Mouse (Mus musculus): ENCODE data around the gene Stoml1. TPM values are rescaled to one million over a fixed set of nuclear protein-coding genes. Genes with fewer than 3 reads are reported as not detected.
A peak's percentile ranks its signal among the peaks of the same experiment; 100 is the strongest.
"Not testable (repeated sequence)": the region's sequence is repeated elsewhere in the genome, so short reads cannot be mapped to it uniquely, and the experiment has no call there.

Stoml1 gene
- total RNA-seq, 2 experiments from 2014 or later: 64.3 to 71.4 TPM

GRCm38 (mm10) chr9:58268384-58269313, 15.7 kb downstream of the Stoml1 start:
- DNase-seq (ENCODE audit: low spot score in 2 of 2): peak; percentile 49 to 57

GRCm38 (mm10) chr9:58270081-58270480, 17.1 kb downstream of the Stoml1 start:
- DNase-seq (ENCODE audit: low spot score in 2 of 2): no peak
- intact Hi-C loops (cut with DNase I): loop anchor here (2.0 kb wide), 1 partner anchor 43 kb away; no protein-coding TSS in a partner anchor

More at GRCm38 (mm10) chr9:58268384-58269313, 15.7 kb downstream of the Stoml1 start:
- intact Hi-C loops (cut with DNase I): no loop called here

GRCm38 (mm10) chr9:58271109-58271508, 18.1 kb downstream of the Stoml1 start:
- DNase-seq (ENCODE audit: low spot score in 2 of 2): no peak
- intact Hi-C loops (cut with DNase I): loop anchor here (2.0 kb wide), 1 partner anchor 44 kb away; no protein-coding TSS in a partner anchor

GRCm38 (mm10) chr9:58271551-58271950, 18.6 kb downstream of the Stoml1 start:
- not testable (repeated sequence) for DNase-seq (ENCODE audit: low spot score in 2 of 2)

GRCm38 (mm10) chr9:58272068-58272541, 19.1 kb downstream of the Stoml1 start:
- no peak for DNase-seq (ENCODE audit: low spot score in 2 of 2)
- intact Hi-C loops (cut with DNase I): no loop called here

More at GRCm38 (mm10) chr9:58271551-58271950, 18.6 kb downstream of the Stoml1 start:
- intact Hi-C loops (cut with DNase I): loop anchor here (2.0 kb wide), 1 partner anchor 45 kb away; no protein-coding TSS in a partner anchor

- DNase-seq (ENCODE audit: low spot score in 2 of 2): no peak
- intact Hi-C loops (cut with DNase I): no loop called here
These were observed 19.9 kb downstream of the Stoml1 start for GRCm38 (mm10) chr9:58272855-58273254.

GRCm38 (mm10) chr9:58274101-58274604, 21.2 kb downstream of the Stoml1 start:
- intact Hi-C loops (cut with DNase I): no loop called here
- DNase-seq (ENCODE audit: low spot score in 2 of 2): no peak

- DNase-seq (ENCODE audit: low spot score in 2 of 2): peak in 1 of 2 experiments; percentile 25
- intact Hi-C loops (cut with DNase I): no loop called here
These were observed 21.7 kb downstream of the Stoml1 start for GRCm38 (mm10) chr9:58274626-58275025.

- intact Hi-C loops (cut with DNase I): no loop called here
- DNase-seq (ENCODE audit: low spot score in 2 of 2): peak in 1 of 2 experiments; percentile 58
These were observed 22.3 kb downstream of the Stoml1 start for GRCm38 (mm10) chr9:58275115-58275774.

GRCm38 (mm10) chr9:58275797-58276196, 22.8 kb downstream of the Stoml1 start:
- DNase-seq (ENCODE audit: low spot score in 2 of 2): no peak
- intact Hi-C loops (cut with DNase I): no loop called here

GRCm38 (mm10) chr9:58276346-58276745, 23.4 kb downstream of the Stoml1 start:
- DNase-seq (ENCODE audit: low spot score in 2 of 2): no peak
- intact Hi-C loops (cut with DNase I): no loop called here

GRCm38 (mm10) chr9:58278313-58278712, 25.3 kb downstream of the Stoml1 start:
- no peak for DNase-seq (ENCODE audit: low spot score in 2 of 2)
- intact Hi-C loops (cut with DNase I): no loop called here

- intact Hi-C loops (cut with DNase I): no loop called here
- no peak for DNase-seq (ENCODE audit: low spot score in 2 of 2)
These were observed 26.1 kb downstream of the Stoml1 start for GRCm38 (mm10) chr9:58278821-58279723.

- DNase-seq (ENCODE audit: low spot score in 2 of 2): no peak
- intact Hi-C loops (cut with DNase I): loop anchor here (5.0 kb wide), 1 partner anchor 242 kb away; no protein-coding TSS in a partner anchor
These were observed 26.8 kb downstream of the Stoml1 start for GRCm38 (mm10) chr9:58279780-58280179.

GRCm38 (mm10) chr9:58280259-58281109, 27.5 kb downstream of the Stoml1 start:
- intact Hi-C loops (cut with DNase I): loop anchor here (1.0 to 5.0 kb wide), 2 partner anchors 54 to 243 kb away; no protein-coding TSS in a partner anchor
- peak; percentile 66 to 82 for DNase-seq (ENCODE audit: low spot score in 2 of 2)

- peak in 1 of 2 experiments; percentile 20 for DNase-seq (ENCODE audit: low spot score in 2 of 2)
- intact Hi-C loops (cut with DNase I): loop anchor here (1.0 to 5.0 kb wide), 2 partner anchors 55 to 244 kb away; no protein-coding TSS in a partner anchor
These were observed 28.6 kb downstream of the Stoml1 start for GRCm38 (mm10) chr9:58281597-58281996.

- intact Hi-C loops (cut with DNase I): loop anchor here (5.0 kb wide), 1 partner anchor 246 kb away; no protein-coding TSS in a partner anchor
- no peak for DNase-seq (ENCODE audit: low spot score in 2 of 2)
These were observed 30.5 kb downstream of the Stoml1 start for GRCm38 (mm10) chr9:58283431-58283830.

GRCm38 (mm10) chr9:58289090-58289489, 36.1 kb downstream of the Stoml1 start:
- intact Hi-C loops (cut with DNase I): no loop called here
- DNase-seq (ENCODE audit: low spot score in 2 of 2): no peak

Data from left cerebral cortex, postnatal 25 days (tissue).